Mouse (Mus musculus) hindbrain, embryonic 11.5 days (tissue): ENCODE measurements at regions not wholly inside any gene's neighbourhood (a gene's known extent, or its start where the extent isn't known, plus 50 kb on each side); places are given as distances from the start of the nearest gene placed in this dataset.

Experiments
- ATAC-seq: fragments of 200-750 bp; cut with Nextera tagmentation; 2 replicates; pipeline ENCODE4 v1.8.0; 2017; ENCODE audit warnings: mild to moderate bottlenecking, moderate TSS enrichment, moderate library complexity; ENCODE audit not compliant: low FRiP score
- DNase-seq: peaks from one replicate; pipeline ENCODE4 v3.0.0-alpha.2; 2015; ENCODE audit warnings: low spot score
- H3K27ac ChIP-seq: fragments of 300-500 bp; sonication (generic); 2 replicates; pipeline ENCODE4 v1.5.1; 2014; ENCODE audit warnings: mild to moderate bottlenecking, low read depth, low read length
- H3K27me3 ChIP-seq: fragments of 300-500 bp; sonication (generic); 2 replicates; pipeline ENCODE4 v1.6.1; 2014; ENCODE audit warnings: mild to moderate bottlenecking, low read length, moderate library complexity, mixed read lengths; ENCODE audit not compliant: control insufficient read depth, insufficient read depth
- H3K36me3 ChIP-seq: fragments of 300-500 bp; sonication (generic); 2 replicates; pipeline ENCODE4 v1.6.1; 2014; ENCODE audit warnings: mild to moderate bottlenecking, low read length, moderate library complexity, mixed read lengths; ENCODE audit not compliant: control insufficient read depth, insufficient read depth
- H3K4me1 ChIP-seq: fragments of 300-500 bp; sonication (generic); replicated peaks from 2 replicates; pipeline ENCODE4 v1.6.1; 2014; ENCODE audit warnings: low read length, mixed read lengths; ENCODE audit not compliant: control insufficient read depth, insufficient read depth
- H3K4me2 ChIP-seq: fragments of 300-500 bp; sonication (generic); replicated peaks from 2 replicates; pipeline ENCODE4 v1.6.1; 2014; ENCODE audit warnings: mild to moderate bottlenecking, low read depth, low read length
- H3K4me3 ChIP-seq: fragments of 300-500 bp; sonication (generic); 2 replicates; pipeline ENCODE4 v1.5.1; 2014; ENCODE audit warnings: low read depth, low read length
- H3K9ac ChIP-seq: fragments of 300-500 bp; sonication (generic); 2 replicates; pipeline ENCODE4 v1.6.1; 2014; ENCODE audit warnings: low read depth, low read length
- H3K9me3 ChIP-seq: fragments of 300-500 bp; sonication (generic); 2 replicates; pipeline ENCODE4 v1.6.1; 2016; ENCODE audit warnings: low read length; ENCODE audit not compliant: control insufficient read depth
- WGBS: fragments of 180-500 bp; shearing (Covaris S2); extraction: QIAGEN DNeasy Blood & Tissue Kit; methylation state at CpG from one replicate; pipeline ENCODE4 v1.1.7; 2014; 5-methylcytosine and 5-hydroxymethylcytosine counted together

DNA sequence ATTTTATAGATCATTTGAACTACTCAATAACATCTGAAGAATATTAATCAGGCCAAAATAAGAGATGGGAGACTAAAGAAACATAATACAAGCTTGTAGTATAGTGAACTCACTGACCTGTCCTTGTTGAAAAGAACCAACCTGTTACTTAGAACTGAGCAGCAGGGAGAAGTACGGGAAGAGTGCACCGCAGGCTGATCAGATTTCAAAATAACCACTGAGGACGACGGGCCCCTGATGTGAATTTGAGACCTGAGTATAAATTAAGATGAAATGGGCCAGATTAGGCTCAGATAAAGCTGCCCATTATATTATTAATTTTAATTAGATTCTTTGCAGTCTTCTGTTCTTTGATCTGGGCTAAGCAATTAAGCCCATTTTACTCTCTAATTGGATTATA is 391.2 kb upstream of the Tyrp1 start:
- Histone ChIP-seq H3K27ac (no peak overlapping the region), H3K9ac (no peak overlapping the region), H3K36me3 (no peaks in the 10 kb centered on the region), H3K9me3 (no peaks in the 10 kb centered on the region), H3K4me1 (no peaks in the 10 kb centered on the region), H3K4me2 (no peak overlapping the region), H3K27me3 (no peaks in the 10 kb centered on the region), H3K4me3 (no peak overlapping the region)
- ATAC-seq (no peak), DNase-seq (no peak)
- WGBS = 67% methylated on average over 4 of the region's 4 CpGs

DNA sequence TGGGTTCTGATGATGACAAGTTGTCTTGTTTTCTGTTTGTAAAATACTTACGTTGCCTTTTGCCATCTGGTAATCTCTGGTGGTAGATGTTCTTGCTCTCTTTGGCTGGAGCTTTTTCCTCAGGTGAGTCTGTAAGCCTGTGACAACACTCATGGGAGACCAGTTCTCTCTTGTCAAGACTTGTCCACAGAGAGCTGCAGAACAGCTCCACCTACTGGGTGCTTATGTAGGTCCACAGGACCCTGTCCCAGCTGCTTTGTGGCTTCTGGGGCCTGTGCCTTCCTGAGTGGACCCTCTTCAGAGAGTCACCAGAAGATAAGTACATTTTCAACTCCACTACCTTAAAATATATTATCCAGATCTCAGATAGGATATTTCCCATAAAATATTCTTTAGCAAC is 370.3 kb upstream of the Tyrp1 start:
- ATAC-seq (no peak), DNase-seq (no peak)
- Histone ChIP-seq H3K27me3 (no peaks in the 10 kb centered on the region), H3K4me1 (no peaks in the 10 kb centered on the region), H3K4me2 (no peak overlapping the region), H3K9ac (no peak overlapping the region), H3K27ac (no peak overlapping the region), H3K9me3 (no peaks in the 10 kb centered on the region), H3K36me3 (no peaks in the 10 kb centered on the region), H3K4me3 (no peak overlapping the region)
- WGBS = 82% methylated on average over 1 of the region's 1 CpGs

DNA sequence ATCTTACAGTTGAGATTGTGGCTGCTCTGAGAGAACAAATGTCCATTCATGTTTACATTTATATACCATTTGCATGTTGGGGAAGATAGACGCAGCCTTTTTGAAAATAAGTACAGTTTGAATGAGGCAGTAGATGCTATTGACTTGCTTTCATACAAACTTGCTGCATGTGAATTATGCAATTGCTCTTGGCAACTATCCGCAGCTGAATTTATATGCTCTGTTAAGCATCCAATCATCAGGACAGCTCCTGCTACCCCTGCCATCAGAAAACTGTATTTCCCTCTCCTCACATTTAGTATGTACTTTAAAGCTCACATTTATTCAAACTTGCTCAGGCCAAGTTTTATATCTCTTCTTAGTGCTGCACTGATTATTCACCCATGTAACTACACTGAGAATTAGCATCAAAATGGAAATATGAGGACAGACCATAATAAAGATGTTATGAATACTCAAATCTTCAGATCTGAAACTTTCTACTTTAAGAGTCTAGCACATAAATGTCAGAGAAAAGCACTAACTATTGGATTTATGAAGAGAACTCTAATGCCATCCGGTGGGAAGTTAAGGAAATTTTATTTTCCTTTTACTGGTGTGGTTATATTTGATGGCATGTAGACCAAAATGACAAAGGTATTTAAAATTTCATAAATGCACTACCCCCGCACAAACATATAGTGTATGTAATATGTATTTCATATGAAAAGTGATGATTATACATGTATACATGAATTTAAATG is 358.0 kb upstream of the Tyrp1 start:
- no peak for DNase-seq
- H3K4me2 ChIP-seq = no peak overlapping the region
- ATAC-seq = no peak
- H3K27me3 ChIP-seq = no peaks in the 10 kb centered on the region
- H3K9me3 ChIP-seq = no peaks in the 10 kb centered on the region
- WGBS = 90% methylated on average over 4 of the region's 4 CpGs
- H3K27ac ChIP-seq = no peak overlapping the region
- H3K4me3 ChIP-seq = no peak overlapping the region
- H3K36me3 ChIP-seq = no peaks in the 10 kb centered on the region
- H3K9ac ChIP-seq = no peak overlapping the region
- H3K4me1 ChIP-seq = no peaks in the 10 kb centered on the region

DNA sequence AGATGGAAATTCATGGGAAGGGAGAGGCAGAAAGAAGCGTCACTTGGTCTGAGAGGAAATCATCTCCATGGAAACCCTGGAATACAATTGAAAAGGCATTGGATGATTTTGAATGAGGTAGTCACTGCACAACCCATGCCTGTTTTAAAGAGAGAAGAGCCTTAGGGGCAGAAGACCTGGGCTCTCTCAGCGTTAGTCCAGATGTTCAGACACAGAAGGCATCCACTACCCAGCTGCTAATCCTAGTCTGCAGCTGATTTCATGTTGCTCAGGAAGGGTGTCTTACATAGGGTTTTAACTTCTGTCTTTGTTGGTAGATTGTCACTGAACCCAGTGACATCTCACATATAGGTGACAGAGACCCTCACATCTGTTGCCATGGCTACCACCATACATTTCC is 318.8 kb upstream of the Tyrp1 start:
- no peak overlapping the region for H3K9ac ChIP-seq
- H3K4me2 ChIP-seq = no peak overlapping the region
- no peak for DNase-seq
- H3K27me3 ChIP-seq = no peaks in the 10 kb centered on the region
- no peaks in the 10 kb centered on the region for H3K9me3 ChIP-seq
- H3K27ac ChIP-seq = no peak overlapping the region
- no peaks in the 10 kb centered on the region for H3K36me3 ChIP-seq
- no peak; the same call in 1 of the 2 replicates for ATAC-seq
- no peaks in the 10 kb centered on the region for H3K4me1 ChIP-seq
- H3K4me3 ChIP-seq = no peak overlapping the region
- 51% methylated on average over 2 of the region's 2 CpGs for WGBS

DNA sequence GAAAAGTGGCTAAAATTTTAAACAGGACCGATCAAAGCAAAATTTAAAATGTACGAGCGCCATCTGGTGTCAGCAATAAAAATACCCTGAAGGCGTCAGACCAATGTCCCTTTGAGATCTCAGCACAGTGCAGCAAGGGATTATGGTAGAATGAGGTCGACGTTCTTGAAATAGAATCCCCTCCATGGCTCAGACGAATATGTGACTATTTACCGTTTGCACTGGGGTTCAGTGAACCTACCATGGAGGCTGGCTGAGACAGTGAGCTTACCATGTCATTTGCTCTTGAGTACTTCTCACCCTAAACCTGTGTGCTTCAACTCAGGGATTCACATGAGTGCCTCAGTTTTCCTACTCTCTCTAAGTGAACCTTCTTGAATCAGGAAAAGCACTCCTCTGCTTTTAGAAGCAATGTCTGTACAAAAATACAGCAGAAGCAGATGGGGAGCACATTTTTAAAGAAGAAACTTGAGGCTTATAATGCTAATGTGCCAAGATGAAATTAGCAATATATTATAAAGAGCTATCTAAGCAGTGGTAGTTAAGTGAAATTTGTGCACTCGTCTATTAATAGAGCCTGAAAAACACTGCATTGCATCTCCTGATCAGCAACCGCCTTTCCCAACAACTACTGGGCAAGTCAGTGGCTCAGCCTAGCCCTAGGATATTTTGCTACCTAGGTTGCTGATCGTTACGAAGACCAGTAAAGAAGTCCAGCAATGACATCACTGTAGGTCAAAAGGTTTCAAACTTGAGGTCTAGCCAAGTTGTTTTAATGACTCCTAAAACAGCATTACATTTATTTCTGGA is 316.2 kb upstream of the Tyrp1 start:
- H3K27me3 ChIP-seq = no peaks in the 10 kb centered on the region
- no peaks in the 10 kb centered on the region for H3K4me1 ChIP-seq
- no peak overlapping the region for H3K27ac ChIP-seq
- H3K9me3 ChIP-seq = no peaks in the 10 kb centered on the region
- peak; percentile 77 for DNase-seq
- H3K36me3 ChIP-seq = no peaks in the 10 kb centered on the region
- no peak overlapping the region for H3K4me2 ChIP-seq
- 29% methylated on average over 12 of the region's 12 CpGs for WGBS
- peak; percentile 79 for ATAC-seq
- H3K4me3 ChIP-seq = no peak overlapping the region
- H3K9ac ChIP-seq = no peak overlapping the region

DNA sequence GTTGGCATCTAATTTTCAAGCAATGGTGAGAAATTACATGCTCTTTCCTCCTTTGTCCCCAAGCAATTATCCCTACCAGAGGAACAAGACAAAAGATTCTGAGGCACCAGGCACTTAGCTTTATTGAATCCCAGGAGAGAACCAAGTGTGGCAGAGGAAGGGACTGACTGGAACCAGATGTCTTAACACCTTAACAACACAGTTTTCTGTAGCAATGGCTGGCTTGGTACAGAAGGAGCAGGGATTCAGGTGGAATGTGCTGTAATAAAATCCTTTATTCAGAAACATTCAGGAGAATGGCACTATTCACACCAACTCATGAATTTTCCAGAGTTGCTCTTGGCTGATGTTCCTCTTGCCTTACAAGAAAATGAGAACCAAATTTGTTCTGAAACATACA is 315.3 kb upstream of the Tyrp1 start:
- H3K4me1 ChIP-seq = no peaks in the 10 kb centered on the region
- no peaks in the 10 kb centered on the region for H3K9me3 ChIP-seq
- no peak overlapping the region for H3K27ac ChIP-seq
- DNase-seq (no peak), ATAC-seq (no peak)
- no peak overlapping the region for H3K4me2 ChIP-seq
- no peaks in the 10 kb centered on the region for H3K36me3 ChIP-seq
- H3K4me3 ChIP-seq = no peak overlapping the region
- H3K9ac ChIP-seq = no peak overlapping the region
- H3K27me3 ChIP-seq = no peaks in the 10 kb centered on the region

DNA sequence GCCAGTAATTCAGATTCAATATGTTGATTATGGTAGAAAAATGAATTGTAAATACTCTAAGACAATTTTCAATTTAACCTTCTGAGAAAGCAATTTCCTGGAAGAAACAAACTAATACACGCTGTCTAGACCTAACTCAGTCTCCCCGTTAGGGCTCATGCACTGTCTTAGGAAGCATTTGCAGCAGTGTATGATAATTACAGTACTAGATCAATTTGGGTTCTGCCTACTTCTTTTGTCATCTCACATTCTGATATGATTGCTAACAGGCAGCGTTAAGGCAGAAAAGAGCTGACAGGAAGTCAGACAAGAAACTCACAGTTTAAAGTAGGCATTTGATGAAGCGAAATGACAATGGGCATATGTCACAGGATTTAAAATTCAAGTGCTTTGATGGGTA is 294.1 kb upstream of the Tyrp1 start:
- H3K27ac ChIP-seq = no peak overlapping the region
- H3K4me1 ChIP-seq = no peaks in the 10 kb centered on the region
- no peaks in the 10 kb centered on the region for H3K27me3 ChIP-seq
- H3K4me3 ChIP-seq = no peak overlapping the region
- ATAC-seq (no peak), DNase-seq (no peak)
- no peaks in the 10 kb centered on the region for H3K36me3 ChIP-seq
- H3K9ac ChIP-seq = no peak overlapping the region
- H3K9me3 ChIP-seq = no peaks in the 10 kb centered on the region
- H3K4me2 ChIP-seq = no peak overlapping the region
- 91% methylated on average over 4 of the region's 4 CpGs for WGBS

DNA sequence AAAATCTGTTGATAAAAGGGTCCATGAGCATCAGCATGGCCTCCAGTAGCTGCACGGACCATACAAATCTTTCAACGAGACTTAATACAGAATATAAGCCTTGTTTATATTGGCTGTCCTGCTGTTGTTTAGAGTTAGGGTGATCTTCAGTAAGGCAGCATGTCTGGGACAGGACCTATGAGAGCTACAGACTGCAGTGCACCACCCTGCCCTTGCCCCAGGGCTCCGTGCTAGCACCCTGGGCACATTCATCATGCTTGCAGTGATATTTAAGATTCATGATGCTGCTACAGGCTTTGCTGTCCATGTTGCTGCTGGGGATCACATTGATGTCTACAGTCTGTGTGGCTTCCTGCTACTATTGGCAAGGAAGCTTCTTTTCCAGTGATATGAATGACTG is 288.8 kb upstream of the Tyrp1 start:
- Histone ChIP-seq H3K9ac (no peak overlapping the region), H3K36me3 (no peaks in the 10 kb centered on the region), H3K27ac (no peak overlapping the region), H3K27me3 (no peaks in the 10 kb centered on the region), H3K9me3 (no peaks in the 10 kb centered on the region), H3K4me2 (no peak overlapping the region), H3K4me1 (no peaks in the 10 kb centered on the region), H3K4me3 (no peak overlapping the region)
- WGBS = 85% methylated on average over 3 of the region's 3 CpGs
- no peak for DNase-seq
- ATAC-seq = no peak

DNA sequence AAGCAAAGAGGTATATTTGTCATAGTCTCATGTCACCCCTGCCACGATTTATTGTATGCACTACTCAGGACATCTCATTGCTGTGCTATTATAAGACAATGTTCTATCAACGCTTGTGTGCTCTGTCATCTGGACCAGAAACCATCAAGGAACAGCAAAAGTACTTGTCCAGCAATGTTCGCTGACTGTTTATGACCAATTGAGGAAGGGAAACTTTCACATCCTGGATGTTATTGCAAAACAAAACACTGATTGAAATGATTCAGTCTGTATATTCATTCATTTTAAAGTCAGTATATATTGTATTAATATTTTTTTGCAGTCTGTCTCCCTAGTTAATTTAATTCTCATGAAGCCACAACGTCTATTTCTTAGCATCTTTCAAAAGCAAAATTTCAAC is 244.5 kb upstream of the Tyrp1 start:
- Histone ChIP-seq H3K4me2 (no peak overlapping the region), H3K9ac (no peak overlapping the region), H3K4me1 (no peaks in the 10 kb centered on the region), H3K4me3 (no peak overlapping the region), H3K27ac (no peak overlapping the region), H3K36me3 (no peaks in the 10 kb centered on the region), H3K27me3 (no peaks in the 10 kb centered on the region), H3K9me3 (no peaks in the 10 kb centered on the region)
- DNase-seq = no peak
- WGBS = 80% methylated on average over 4 of the region's 4 CpGs
- ATAC-seq = no peak
